Mouse (Mus musculus): ENCODE measurements around the gene Eprs.
"Not testable (repeated sequence)": the region's sequence is repeated elsewhere in the genome, so short reads cannot be mapped to it uniquely, and the experiment has no call there.

Eprs gene

GRCm38 (mm10) chr1:185362677-185363520, at the start of gene Eprs:
Gene Eprs (plus strand): TSS chr1:185363044.
- DNase-seq (ENCODE audit: low read depth, low spot score) = peak; percentile 99

- no peak for DNase-seq (ENCODE audit: low read depth, low spot score)
Measured at GRCm38 (mm10) chr1:185314546-185314945, 48.3 kb upstream of the Eprs start.

GRCm38 (mm10) chr1:185315846-185316568, 46.8 kb upstream of the Eprs start:
- no peak for DNase-seq (ENCODE audit: low read depth, low spot score)

GRCm38 (mm10) chr1:185327754-185328345, 35.0 kb upstream of the Eprs start:
- not testable (repeated sequence) for DNase-seq (ENCODE audit: low read depth, low spot score)

GRCm38 (mm10) chr1:185328721-185329610, 33.9 kb upstream of the Eprs start, which contains the start of gene Iars2:
Gene Iars2 (minus strand): TSS chr1:185329396.
- peak; percentile 95 for DNase-seq (ENCODE audit: low read depth, low spot score)

GRCm38 (mm10) chr1:185329851-185330250, 33.0 kb upstream of the Eprs start:
- no peak for DNase-seq (ENCODE audit: low read depth, low spot score)

- DNase-seq (ENCODE audit: low read depth, low spot score) = no peak
Measured at GRCm38 (mm10) chr1:185331364-185331763, 31.5 kb upstream of the Eprs start.

GRCm38 (mm10) chr1:185331983-185332430, 30.8 kb upstream of the Eprs start, which contains the start of gene Bpnt1:
Gene Bpnt1 (plus strand): TSS chr1:185332149.
- peak; percentile 94 for DNase-seq (ENCODE audit: low read depth, low spot score)

GRCm38 (mm10) chr1:185333651-185334050, 29.2 kb upstream of the Eprs start:
- DNase-seq (ENCODE audit: low read depth, low spot score) = no peak

- DNase-seq (ENCODE audit: low read depth, low spot score) = no peak
Measured at GRCm38 (mm10) chr1:185334136-185334535, 28.7 kb upstream of the Eprs start.

- DNase-seq (ENCODE audit: low read depth, low spot score) = peak; percentile 50
Measured at GRCm38 (mm10) chr1:185335231-185335765, 27.5 kb upstream of the Eprs start.

- DNase-seq (ENCODE audit: low read depth, low spot score) = peak; percentile 74
Measured at GRCm38 (mm10) chr1:185336535-185336934, 26.3 kb upstream of the Eprs start.

GRCm38 (mm10) chr1:185342441-185342840, 20.4 kb upstream of the Eprs start:
- DNase-seq (ENCODE audit: low read depth, low spot score) = no peak

GRCm38 (mm10) chr1:185343422-185343821, 19.4 kb upstream of the Eprs start:
- DNase-seq (ENCODE audit: low read depth, low spot score) = no peak

GRCm38 (mm10) chr1:185346188-185346587, 16.7 kb upstream of the Eprs start:
- peak; percentile 72 for DNase-seq (ENCODE audit: low read depth, low spot score)

- DNase-seq (ENCODE audit: low read depth, low spot score) = no peak
Measured at GRCm38 (mm10) chr1:185349741-185350140, 13.1 kb upstream of the Eprs start.

- no peak for DNase-seq (ENCODE audit: low read depth, low spot score)
Measured at GRCm38 (mm10) chr1:185350611-185351010, 12.2 kb upstream of the Eprs start.

- DNase-seq (ENCODE audit: low read depth, low spot score) = peak; percentile 44
Measured at GRCm38 (mm10) chr1:185352151-185352550, 10.7 kb upstream of the Eprs start.

GRCm38 (mm10) chr1:185353351-185353750, 9.5 kb upstream of the Eprs start:
- DNase-seq (ENCODE audit: low read depth, low spot score) = no peak

GRCm38 (mm10) chr1:185354731-185355130, 8.1 kb upstream of the Eprs start:
- no peak for DNase-seq (ENCODE audit: low read depth, low spot score)

GRCm38 (mm10) chr1:185356246-185356645, 6.6 kb upstream of the Eprs start:
- no peak for DNase-seq (ENCODE audit: low read depth, low spot score)

Data from ZHBTc4 (cell line).